Mouse (Mus musculus): ENCODE measurements around the gene Pdss1.

DNA sequence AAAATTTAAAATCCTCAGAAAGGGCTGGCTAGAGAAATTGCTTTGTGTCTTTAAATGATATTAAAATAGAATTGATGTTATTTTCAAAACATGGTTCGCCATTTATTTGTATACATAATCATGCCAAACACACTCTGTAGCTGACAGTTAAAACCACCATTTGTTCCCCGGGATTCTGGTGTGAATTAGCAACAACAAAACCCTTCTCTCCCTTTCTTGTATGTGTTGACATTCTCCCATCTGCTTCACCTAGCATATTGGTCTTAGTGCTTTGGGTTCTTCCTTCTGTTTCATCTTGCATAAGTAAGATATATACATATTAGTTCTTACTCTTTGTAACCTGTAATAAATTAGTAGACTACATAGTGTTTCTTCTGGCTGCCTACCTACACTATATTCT, 23.3 kb downstream of the Pdss1 start:
- no peak for TF ChIP-seq CTCF (conservative IDR thresholded peaks at IDR 0.05; ENCODE audit: low read length)
- no peak for TF ChIP-seq POU5F1 (IDR thresholded peaks at IDR 0.05; ENCODE audit: borderline replicate concordance, low read length)
- no peak for TF ChIP-seq NANOG (IDR thresholded peaks at IDR 0.05; ENCODE audit: borderline replicate concordance, low read length)

All from E14TG2a.4 (cell line).